Mouse (Mus musculus) lung, postnatal 0 days (tissue): ENCODE results near the gene Thsd7a. TPM values are rescaled to one million over a fixed set of nuclear protein-coding genes. Genes with fewer than 3 reads are reported as not detected.
A peak's percentile ranks its signal among the peaks of the same experiment; 100 is the strongest.

Experiments used
- ATAC-seq: fragments of 200-750 bp; cut with Nextera tagmentation; 2 replicates; pipeline ENCODE4 v1.8.0; 2017; ENCODE audit warnings: moderate library complexity
- DNase-seq: peaks from one replicate; pipeline ENCODE4 v3.0.0-alpha.2; 2016; ENCODE audit warnings: low spot score
- H3K27ac ChIP-seq: fragments of 300-500 bp; sonication (generic); 2 replicates; pipeline ENCODE4 v1.5.1; 2014; ENCODE audit warnings: antibody characterized with exemption, mild to moderate bottlenecking, low read length, mixed read lengths
- H3K27me3 ChIP-seq: fragments of 300-500 bp; sonication (generic); replicated peaks from 2 replicates; pipeline ENCODE4 v1.6.1; 2014; ENCODE audit warnings: low read length, mixed read lengths; ENCODE audit not compliant: insufficient read depth
- H3K36me3 ChIP-seq: fragments of 300-500 bp; sonication (generic); 2 replicates; pipeline ENCODE4 v1.6.1; 2014; ENCODE audit warnings: low read length, mixed read lengths; ENCODE audit not compliant: insufficient read depth
- H3K4me1 ChIP-seq: fragments of 300-500 bp; sonication (generic); 2 replicates; pipeline ENCODE4 v1.6.1; 2014; ENCODE audit warnings: antibody characterized with exemption, low read depth, low read length, mixed read lengths; ENCODE audit not compliant: insufficient read depth
- H3K4me2 ChIP-seq: fragments of 300-500 bp; sonication (generic); replicated peaks from 2 replicates; pipeline ENCODE4 v1.6.1; 2014; ENCODE audit warnings: low read depth, mild to moderate bottlenecking, low read length, moderate library complexity, mixed read lengths
- H3K4me3 ChIP-seq: fragments of 300-500 bp; sonication (generic); 2 replicates; pipeline ENCODE4 v1.5.1; 2014; ENCODE audit warnings: low read depth, low read length
- H3K9ac ChIP-seq: fragments of 300-500 bp; sonication (generic); replicated peaks from 2 replicates; pipeline ENCODE4 v1.6.1; 2014; ENCODE audit warnings: low read depth, mild to moderate bottlenecking
- H3K9me3 ChIP-seq: fragments of 300-500 bp; sonication (generic); 2 replicates; pipeline ENCODE4 v1.6.1; 2016; ENCODE audit warnings: low read length, mixed read lengths
- CTCF ChIP-seq: IDR thresholded peaks from 2 replicates; pipeline ENCODE4 v1.5.1; 2016; ENCODE audit warnings: antibody characterized with exemption, mild to moderate bottlenecking
- EP300 ChIP-seq: IDR thresholded peaks from 2 replicates; pipeline ENCODE4 v1.6.1; 2016; ENCODE audit warnings: antibody characterized with exemption, mild to moderate bottlenecking, control low read depth
- WGBS: fragments of 180-500 bp; shearing (Covaris S2); extraction: QIAGEN DNeasy Blood & Tissue Kit; methylation state at CpG from one replicate; pipeline ENCODE4 v1.1.7; 2014; 5-methylcytosine and 5-hydroxymethylcytosine counted together
- polyA plus RNA-seq: library from polyadenylated mRNA; unstranded; fragments of >200 nt; fragmentation: Nextera tagmentation; extraction: Ambion mirVana; gene quantifications from 2 replicates; pipeline ENCODE4 v1.2.1, GENCODE M21; 2015

Thsd7a gene
- polyA plus RNA-seq, 1 experiment from 2014 or later = 2.8 TPM

DNA sequence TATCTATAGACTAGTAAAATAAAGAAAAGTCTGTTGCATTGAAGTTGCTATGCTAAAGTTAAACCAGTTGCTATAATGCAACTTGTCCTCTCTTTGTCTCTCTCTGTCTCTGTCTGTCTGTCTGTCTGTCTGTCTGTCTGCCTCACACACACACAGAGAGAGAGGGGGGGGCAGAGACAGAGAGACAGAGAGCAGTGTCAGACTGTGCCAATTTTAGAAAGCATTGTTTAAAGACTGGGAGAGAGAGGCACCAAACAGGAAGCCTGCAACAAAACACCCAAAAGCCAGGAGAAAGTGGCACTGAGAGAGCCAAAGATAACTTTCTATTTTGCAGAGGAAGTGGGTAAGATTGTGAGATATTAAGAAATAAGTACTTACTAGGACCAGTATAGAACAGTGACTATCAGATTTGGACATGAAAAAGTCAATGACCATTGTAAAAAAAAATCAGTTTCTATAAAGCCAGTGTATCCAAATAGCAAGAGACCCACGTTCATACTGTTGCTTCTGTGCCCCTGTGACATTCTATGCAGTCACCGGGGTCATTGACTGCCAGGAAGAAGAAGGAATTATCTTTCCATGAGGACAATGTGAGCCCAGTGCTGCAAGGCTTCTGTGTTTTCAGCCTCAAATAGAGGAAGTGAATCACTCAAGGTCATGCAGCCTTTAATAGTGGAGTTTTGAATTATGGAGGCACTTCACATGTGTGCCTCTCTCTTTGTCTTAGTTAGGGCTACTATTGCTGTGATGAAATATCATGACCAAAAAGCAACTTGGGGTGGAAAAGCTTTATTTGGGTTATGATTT lies 355.4 kb downstream of the Thsd7a start:
- Histone ChIP-seq H3K27me3 (no peaks in the 10 kb centered on the region), H3K4me2 (no peak overlapping the region), H3K4me3 (no peak overlapping the region), H3K36me3 (no peaks in the 10 kb centered on the region), H3K4me1 (no peaks in the 10 kb centered on the region), H3K27ac (no peak overlapping the region), H3K9me3 (no peaks in the 10 kb centered on the region), H3K9ac (no peak overlapping the region)
- TF ChIP-seq CTCF = no peak
- no peak for TF ChIP-seq EP300
- DNase-seq = peak; percentile 34
- WGBS = 46% methylated on average over 2 of the region's 2 CpGs
- peak; percentile 58 for ATAC-seq

DNA sequence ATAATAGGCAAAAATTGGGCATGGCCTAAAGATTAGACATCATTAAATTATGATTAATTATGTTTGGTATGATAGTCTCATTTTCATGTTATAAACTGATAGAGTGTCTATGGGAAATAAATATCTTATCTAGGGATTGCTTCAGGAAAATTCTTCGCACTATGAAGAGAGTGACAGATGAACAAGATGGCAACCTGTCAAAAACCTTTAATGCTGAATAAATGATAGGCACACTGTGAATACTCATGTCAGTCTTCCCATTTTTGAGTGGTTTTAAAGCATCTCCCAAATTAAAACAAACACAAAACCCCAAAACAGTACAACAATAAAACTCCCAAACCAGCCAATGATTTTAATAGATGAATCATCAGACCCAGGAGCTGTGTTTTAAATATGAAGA lies 362.5 kb downstream of the Thsd7a start:
- 97% methylated on average over 1 of the region's 1 CpGs for WGBS

DNA sequence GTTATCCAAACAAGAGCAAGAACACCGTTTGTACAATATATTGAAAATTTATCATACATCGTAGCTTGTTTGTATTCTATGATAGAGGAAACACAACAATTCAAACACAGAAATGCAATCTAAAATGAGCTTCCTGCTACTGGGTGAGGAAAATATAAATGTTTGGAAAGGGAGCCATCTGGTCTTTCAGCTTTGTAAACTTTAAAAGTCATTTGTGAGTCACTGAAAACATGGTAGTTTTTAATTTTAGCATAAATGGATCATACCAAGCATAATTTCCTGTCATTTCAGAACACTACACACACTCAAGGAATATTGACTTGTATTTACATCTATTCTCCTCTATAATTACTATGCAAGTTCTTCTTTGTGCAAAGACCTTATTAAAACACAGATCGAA lies 363.6 kb downstream of the Thsd7a start:
- Histone ChIP-seq H3K4me1 (no peaks in the 10 kb centered on the region), H3K4me2 (no peak overlapping the region), H3K9ac (no peak overlapping the region), H3K4me3 (no peak overlapping the region), H3K27me3 (no peaks in the 10 kb centered on the region), H3K27ac (no peak overlapping the region), H3K9me3 (no peaks in the 10 kb centered on the region), H3K36me3 (no peaks in the 10 kb centered on the region)
- TF ChIP-seq EP300 (peak; percentile 37; the same call in 1 of the 2 replicates), CTCF (no peak)
- DNase-seq (no peak), ATAC-seq (no peak)
- 41% methylated on average over 3 of the region's 3 CpGs for WGBS

More for the DNA sequence above, 362.5 kb downstream of the Thsd7a start:
- no peak for DNase-seq
- no peaks in the 10 kb centered on the region for H3K27me3 ChIP-seq
- H3K9me3 ChIP-seq = no peaks in the 10 kb centered on the region
- no peak overlapping the region for H3K4me3 ChIP-seq
- ATAC-seq = no peak
- no peak overlapping the region for H3K9ac ChIP-seq
- no peak overlapping the region for H3K4me2 ChIP-seq
- H3K4me1 ChIP-seq = no peaks in the 10 kb centered on the region
- TF ChIP-seq EP300 = no peak
- TF ChIP-seq CTCF = no peak
- no peak overlapping the region for H3K27ac ChIP-seq
- no peaks in the 10 kb centered on the region for H3K36me3 ChIP-seq

DNA sequence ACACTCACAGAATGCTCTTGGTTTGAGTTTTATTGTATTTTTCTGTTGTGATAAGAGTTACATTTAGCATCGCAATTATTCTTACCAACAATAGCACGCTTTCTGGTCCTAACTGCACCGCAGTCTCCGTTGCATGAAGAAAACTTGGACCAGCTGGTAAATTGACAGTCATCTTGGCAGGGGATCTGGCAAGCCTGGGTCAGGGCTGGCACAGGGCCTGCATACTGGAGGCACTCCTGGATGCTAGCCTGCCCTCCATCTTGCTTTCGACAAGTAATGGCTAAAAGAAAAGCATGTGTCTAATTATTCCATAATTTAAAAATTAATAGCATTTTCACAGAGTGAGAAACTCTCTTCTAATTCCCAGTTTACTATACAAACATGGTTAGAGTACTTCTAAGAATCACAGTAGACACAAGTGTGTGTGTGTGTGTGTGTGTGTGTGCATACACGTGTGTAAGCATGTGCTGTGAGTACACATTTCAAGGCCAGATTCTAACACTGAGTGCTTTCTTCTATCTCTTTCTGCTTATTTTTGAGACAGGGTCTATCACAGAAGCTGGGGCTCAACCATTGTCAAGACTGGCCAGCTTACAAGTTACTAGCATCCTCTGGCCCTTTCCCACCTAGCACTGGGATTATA lies 368.0 kb downstream of the Thsd7a start:
- H3K36me3 ChIP-seq = no peaks in the 10 kb centered on the region
- no peak overlapping the region for H3K4me2 ChIP-seq
- no peak; the same call in 1 of the 2 replicates for ATAC-seq
- no peak overlapping the region for H3K27ac ChIP-seq
- H3K9me3 ChIP-seq = no peaks in the 10 kb centered on the region
- no peaks in the 10 kb centered on the region for H3K27me3 ChIP-seq
- H3K9ac ChIP-seq = no peak overlapping the region
- TF ChIP-seq EP300 (no peak), CTCF (no peak)
- DNase-seq = no peak
- WGBS = 66% methylated on average over 6 of the region's 6 CpGs
- H3K4me1 ChIP-seq = no peaks in the 10 kb centered on the region
- no peak overlapping the region for H3K4me3 ChIP-seq

DNA sequence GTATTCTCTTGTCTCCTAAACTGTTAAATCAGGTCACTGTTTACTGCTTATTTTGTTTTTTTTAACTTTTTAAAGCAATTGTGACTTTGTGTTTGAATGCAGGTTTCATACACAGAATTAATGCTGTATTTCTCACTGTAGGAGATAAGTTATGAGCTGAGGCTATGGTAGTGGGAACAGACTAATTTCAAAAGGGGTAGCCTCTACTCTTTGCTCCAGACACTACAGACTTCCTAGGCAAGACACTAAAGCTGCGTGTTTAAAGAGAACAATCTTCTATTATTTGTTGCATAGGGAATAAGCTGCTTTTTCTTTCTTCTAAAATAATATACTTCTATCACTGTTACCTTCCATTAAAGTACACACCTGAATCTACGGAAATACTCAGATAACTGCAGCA lies 368.5 kb downstream of the Thsd7a start:
- TF ChIP-seq CTCF (no peak), EP300 (no peak)
- no peaks in the 10 kb centered on the region for H3K27me3 ChIP-seq
- WGBS = 93% methylated on average over 2 of the region's 2 CpGs
- DNase-seq (no peak), ATAC-seq (no peak)
- H3K36me3 ChIP-seq = no peaks in the 10 kb centered on the region
- H3K27ac ChIP-seq = no peak overlapping the region
- no peaks in the 10 kb centered on the region for H3K9me3 ChIP-seq
- H3K9ac ChIP-seq = no peak overlapping the region
- H3K4me2 ChIP-seq = no peak overlapping the region
- H3K4me3 ChIP-seq = no peak overlapping the region
- no peaks in the 10 kb centered on the region for H3K4me1 ChIP-seq

DNA sequence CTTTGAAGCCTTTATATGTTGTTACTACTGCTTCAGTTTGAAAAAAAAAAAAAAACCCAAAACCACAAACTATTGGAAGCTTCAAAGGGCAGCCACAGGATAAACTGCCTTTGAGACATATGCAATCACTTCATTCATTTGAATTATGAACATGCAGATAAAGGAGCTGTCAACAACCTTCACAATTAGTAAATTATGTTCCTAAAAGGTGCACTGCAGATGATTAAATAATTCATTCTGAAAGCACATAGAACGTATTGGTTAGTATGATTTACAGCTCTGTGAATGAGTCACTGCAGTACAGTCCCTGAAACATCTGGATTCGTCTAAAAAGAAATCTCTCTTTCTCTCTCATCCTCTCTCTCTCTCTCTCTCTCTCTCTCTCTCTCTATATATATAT lies 390.5 kb downstream of the Thsd7a start:
- WGBS = 40% methylated on average over 2 of the region's 2 CpGs
- TF ChIP-seq CTCF (no peak), EP300 (no peak)

More for the DNA sequence above, 390.5 kb downstream of the Thsd7a start:
- ATAC-seq (no peak), DNase-seq (no peak)
- Histone ChIP-seq H3K4me3 (no peak overlapping the region), H3K9me3 (no peaks in the 10 kb centered on the region), H3K27ac (no peak overlapping the region), H3K9ac (no peak overlapping the region), H3K36me3 (no peaks in the 10 kb centered on the region), H3K4me2 (no peak overlapping the region), H3K4me1 (no peaks in the 10 kb centered on the region), H3K27me3 (no peaks in the 10 kb centered on the region)
